Mouse (Mus musculus): ENCODE measurements around the gene Adam22. TPM values are rescaled to one million over a fixed set of nuclear protein-coding genes. Genes with fewer than 3 reads are reported as not detected.

The Adam22 gene
- polyA plus RNA-seq, 1 experiment = 98.1 TPM

DNA sequence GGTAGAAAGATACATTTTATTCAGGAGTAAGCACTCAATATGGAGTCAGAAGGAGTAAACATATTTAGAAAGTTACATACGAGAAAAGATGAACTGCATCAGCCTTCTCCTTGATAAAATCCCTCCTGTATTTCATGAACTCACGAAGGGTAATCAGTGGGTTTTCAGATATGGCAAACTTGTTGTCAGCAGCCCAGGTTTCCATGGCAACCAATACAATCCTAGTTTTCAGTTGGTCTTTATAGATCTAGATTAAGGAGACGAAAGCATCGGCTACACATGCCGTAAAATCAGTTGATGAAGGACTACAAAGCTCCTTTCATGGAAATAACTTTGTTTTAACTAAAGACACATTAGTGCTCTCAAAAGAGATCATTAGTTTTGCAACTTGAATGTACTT lies 222.5 kb downstream of the Adam22 start:
- Histone ChIP-seq H3K27me3 (ENCODE audit: control insufficient read depth, insufficient read depth, low read length) (no peaks in the 10 kb centered on the region), H3K27ac (ENCODE audit: insufficient read depth, low read length) (no peak overlapping the region), H3K4me3 (replicated peaks; ENCODE audit: insufficient read depth, low read depth, low read length) (no peak overlapping the region), H3K4me1 (ENCODE audit: control insufficient read depth, insufficient read depth, low read length) (no peaks in the 10 kb centered on the region)
- DNase-seq = no peak
- TF ChIP-seq POLR2A (IDR thresholded peaks at IDR 0.05; ENCODE audit: borderline replicate concordance, insufficient read depth, low read length) (no peak), CTCF (IDR thresholded peaks at IDR 0.05; ENCODE audit: borderline replicate concordance, insufficient read depth, low read depth, low read length) (no peak)
- WGBS = 60% methylated on average over 5 of the region's 5 CpGs

DNA sequence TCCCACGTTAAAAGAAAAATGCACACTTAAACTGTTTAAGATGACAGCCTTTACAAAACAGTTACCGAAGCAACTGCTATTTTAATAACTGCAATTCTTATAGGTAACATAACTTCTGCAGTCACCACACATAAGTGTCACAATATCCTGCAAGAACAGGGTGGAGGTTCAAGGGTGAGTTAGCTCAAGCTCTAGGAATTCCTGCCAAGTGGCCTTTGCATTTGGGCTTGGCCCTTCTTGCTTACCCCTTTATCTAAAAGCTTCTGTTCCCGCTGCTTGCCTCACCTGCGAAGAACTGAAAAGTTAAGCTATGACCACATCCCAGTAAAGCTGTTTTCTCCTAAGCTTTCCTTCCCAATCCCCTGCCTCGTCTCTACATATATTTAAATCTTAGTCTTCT lies 235.4 kb downstream of the Adam22 start:
- no peak overlapping the region; the same call in 1 of the 2 replicates for H3K27ac ChIP-seq (ENCODE audit: insufficient read depth, low read length)
- H3K4me1 ChIP-seq (ENCODE audit: control insufficient read depth, insufficient read depth, low read length) = peaks cover 5% of the 10 kb centered on the region
- H3K4me3 ChIP-seq (replicated peaks; ENCODE audit: insufficient read depth, low read depth, low read length) = no peak overlapping the region
- 88% methylated on average over 5 of the region's 5 CpGs for WGBS
- no peak for DNase-seq
- H3K27me3 ChIP-seq (ENCODE audit: control insufficient read depth, insufficient read depth, low read length) = no peaks in the 10 kb centered on the region
- no peak for TF ChIP-seq POLR2A (IDR thresholded peaks at IDR 0.05; ENCODE audit: borderline replicate concordance, insufficient read depth, low read length)
- no peak for TF ChIP-seq CTCF (IDR thresholded peaks at IDR 0.05; ENCODE audit: borderline replicate concordance, insufficient read depth, low read depth, low read length)

DNA sequence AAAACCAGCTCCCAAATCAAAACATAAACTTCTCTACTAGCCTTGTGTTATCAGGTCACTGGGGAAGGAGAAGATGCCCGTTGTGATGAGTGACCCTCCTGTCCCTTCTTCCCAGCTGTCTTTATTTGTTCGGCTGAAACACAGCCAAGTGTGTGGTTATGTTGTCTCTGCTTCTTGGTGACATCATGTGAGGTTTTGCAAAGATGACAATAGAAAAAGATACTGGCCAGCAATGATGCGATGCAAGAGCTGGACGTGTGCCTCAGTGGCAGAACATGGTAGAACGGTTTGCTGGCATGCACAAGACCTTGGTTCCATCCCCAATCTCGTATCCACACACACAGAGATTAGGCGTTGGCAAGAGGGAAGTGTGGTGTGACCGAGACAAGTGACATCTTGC lies 236.0 kb downstream of the Adam22 start:
- Histone ChIP-seq H3K4me1 (ENCODE audit: control insufficient read depth, insufficient read depth, low read length) (peaks cover 5% of the 10 kb centered on the region), H3K4me3 (replicated peaks; ENCODE audit: insufficient read depth, low read depth, low read length) (no peak overlapping the region), H3K27me3 (ENCODE audit: control insufficient read depth, insufficient read depth, low read length) (no peaks in the 10 kb centered on the region), H3K27ac (ENCODE audit: insufficient read depth, low read length) (no peak overlapping the region; the same call in none of the 2 replicates)
- 19% methylated on average over 8 of the region's 8 CpGs for WGBS
- TF ChIP-seq CTCF (IDR thresholded peaks at IDR 0.05; ENCODE audit: borderline replicate concordance, insufficient read depth, low read depth, low read length) (no peak), POLR2A (IDR thresholded peaks at IDR 0.05; ENCODE audit: borderline replicate concordance, insufficient read depth, low read length) (no peak)
- peak; percentile 36 to 45 for DNase-seq

DNA sequence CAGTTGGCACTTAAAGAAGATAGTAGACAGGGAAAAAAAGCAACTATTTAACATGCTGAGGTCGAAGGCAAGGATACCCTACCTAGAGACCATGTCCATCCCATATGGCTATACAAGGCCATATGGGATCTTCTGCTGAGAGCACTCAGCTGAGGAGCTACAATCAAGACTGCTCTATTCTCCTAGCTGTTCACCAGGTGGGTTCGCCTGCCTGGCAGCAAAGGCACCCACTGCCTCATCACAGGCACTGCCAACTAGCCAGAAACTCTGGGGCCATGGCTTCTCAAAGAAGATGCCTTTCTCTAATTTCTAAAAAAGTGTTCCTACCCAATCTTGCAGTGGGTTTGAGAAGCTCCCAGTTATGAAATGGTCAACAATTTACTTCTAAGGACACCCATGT lies 238.2 kb downstream of the Adam22 start:
- Histone ChIP-seq H3K27me3 (ENCODE audit: control insufficient read depth, insufficient read depth, low read length) (no peaks in the 10 kb centered on the region), H3K4me1 (ENCODE audit: control insufficient read depth, insufficient read depth, low read length) (peaks cover 5% of the 10 kb centered on the region), H3K27ac (ENCODE audit: insufficient read depth, low read length) (no peak overlapping the region), H3K4me3 (replicated peaks; ENCODE audit: insufficient read depth, low read depth, low read length) (no peak overlapping the region)
- no peak for TF ChIP-seq CTCF (IDR thresholded peaks at IDR 0.05; ENCODE audit: borderline replicate concordance, insufficient read depth, low read depth, low read length)
- TF ChIP-seq POLR2A (IDR thresholded peaks at IDR 0.05; ENCODE audit: borderline replicate concordance, insufficient read depth, low read length) = no peak
- DNase-seq = peak in 1 of 2 experiments; percentile 55
- WGBS = 21% methylated on average over 2 of the region's 2 CpGs

DNA sequence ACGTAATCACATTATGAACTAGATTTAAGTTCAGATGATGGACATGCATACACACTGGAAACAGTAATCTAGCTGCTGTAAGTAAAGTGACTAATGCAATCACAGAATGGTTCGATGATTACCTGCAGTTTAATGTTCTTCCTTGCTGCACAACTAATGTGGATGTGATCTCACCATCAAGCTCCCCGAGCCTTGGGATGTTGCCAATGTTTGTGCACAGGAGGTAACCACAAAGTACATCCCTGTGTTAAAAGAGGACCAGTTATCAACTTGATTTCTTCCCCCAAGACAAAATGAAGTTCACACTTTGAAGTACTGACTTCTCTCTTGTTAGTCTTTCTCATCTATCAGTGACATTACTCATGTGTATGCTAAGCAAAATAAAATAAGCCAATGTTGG lies 247.0 kb downstream of the Adam22 start:
- TF ChIP-seq POLR2A (IDR thresholded peaks at IDR 0.05; ENCODE audit: borderline replicate concordance, insufficient read depth, low read length) (no peak), CTCF (IDR thresholded peaks at IDR 0.05; ENCODE audit: borderline replicate concordance, insufficient read depth, low read depth, low read length) (no peak)
- no peaks in the 10 kb centered on the region for H3K27me3 ChIP-seq (ENCODE audit: control insufficient read depth, insufficient read depth, low read length)
- 40% methylated on average over 3 of the region's 3 CpGs for WGBS
- peak; percentile 45 to 68 for DNase-seq
- H3K4me3 ChIP-seq (replicated peaks; ENCODE audit: insufficient read depth, low read depth, low read length) = no peak overlapping the region
- peaks cover 8% of the 10 kb centered on the region; the same call in 1 of the 2 replicates for H3K4me1 ChIP-seq (ENCODE audit: control insufficient read depth, insufficient read depth, low read length)
- H3K27ac ChIP-seq (ENCODE audit: insufficient read depth, low read length) = no peak overlapping the region

DNA sequence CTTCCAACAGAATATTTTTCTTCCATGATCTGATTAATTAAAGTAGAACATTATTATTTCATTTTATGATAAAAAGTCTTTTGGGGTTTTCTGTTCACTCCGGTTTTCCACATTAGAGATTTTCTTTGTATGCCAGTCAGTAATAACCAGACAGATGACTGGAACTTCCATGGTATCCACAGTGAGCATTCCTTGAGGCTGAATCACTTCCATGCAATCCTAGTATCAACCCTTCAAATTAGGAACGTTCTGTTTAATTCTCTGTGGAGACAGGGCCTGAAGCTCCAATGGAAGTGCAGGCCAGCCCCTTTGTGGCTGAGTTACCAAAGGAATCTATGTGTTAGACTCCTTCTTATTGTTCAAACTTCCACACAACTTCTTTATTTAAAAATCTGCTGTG lies 247.9 kb downstream of the Adam22 start:
- WGBS = 65% methylated on average over 2 of the region's 2 CpGs
- peaks cover 8% of the 10 kb centered on the region; the same call in 1 of the 2 replicates for H3K4me1 ChIP-seq (ENCODE audit: control insufficient read depth, insufficient read depth, low read length)
- H3K27me3 ChIP-seq (ENCODE audit: control insufficient read depth, insufficient read depth, low read length) = no peaks in the 10 kb centered on the region
- TF ChIP-seq CTCF (IDR thresholded peaks at IDR 0.05; ENCODE audit: borderline replicate concordance, insufficient read depth, low read depth, low read length) (no peak), POLR2A (IDR thresholded peaks at IDR 0.05; ENCODE audit: borderline replicate concordance, insufficient read depth, low read length) (no peak)
- H3K4me3 ChIP-seq (replicated peaks; ENCODE audit: insufficient read depth, low read depth, low read length) = no peak overlapping the region
- no peak overlapping the region for H3K27ac ChIP-seq (ENCODE audit: insufficient read depth, low read length)
- DNase-seq = no peak

DNA sequence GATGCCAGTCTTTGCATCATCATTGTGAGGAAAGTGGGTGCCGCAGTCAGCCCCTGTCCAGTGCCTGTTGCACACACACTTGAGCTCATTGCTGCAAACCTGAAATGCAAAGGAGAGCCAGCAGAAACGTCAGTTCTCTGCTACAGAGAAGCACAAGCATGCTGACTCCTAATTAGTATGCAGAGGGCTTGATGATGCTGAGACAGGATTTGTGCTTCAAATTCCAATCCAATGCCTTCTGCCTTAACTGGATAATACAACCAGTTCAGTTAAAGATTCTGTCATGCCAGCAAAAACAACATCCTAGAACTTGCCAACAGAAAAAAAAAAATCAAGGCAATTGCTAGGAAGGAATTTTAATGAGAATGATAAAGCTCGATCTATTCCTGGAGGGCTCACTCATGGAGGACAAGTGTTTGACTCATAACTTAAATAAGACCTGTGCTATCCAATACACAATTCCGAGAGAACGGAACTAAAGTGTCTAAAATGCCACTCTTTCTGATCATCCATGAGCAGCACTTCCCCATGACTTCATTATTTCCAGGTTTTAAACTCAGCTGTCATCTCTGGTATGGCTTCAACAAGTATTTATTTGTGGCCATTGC lies 251.3 kb downstream of the Adam22 start:
- H3K4me1 ChIP-seq (ENCODE audit: control insufficient read depth, insufficient read depth, low read length) = peaks cover 15% of the 10 kb centered on the region; the same call in 1 of the 2 replicates
- no peak for TF ChIP-seq CTCF (IDR thresholded peaks at IDR 0.05; ENCODE audit: borderline replicate concordance, insufficient read depth, low read depth, low read length)
- TF ChIP-seq POLR2A (IDR thresholded peaks at IDR 0.05; ENCODE audit: borderline replicate concordance, insufficient read depth, low read length) = no peak
- no peak for DNase-seq
- WGBS = 53% methylated on average over 5 of the region's 5 CpGs
- H3K4me3 ChIP-seq (replicated peaks; ENCODE audit: insufficient read depth, low read depth, low read length) = no peak overlapping the region
- H3K27ac ChIP-seq (ENCODE audit: insufficient read depth, low read length) = no peak overlapping the region
- no peaks in the 10 kb centered on the region for H3K27me3 ChIP-seq (ENCODE audit: control insufficient read depth, insufficient read depth, low read length)

DNA sequence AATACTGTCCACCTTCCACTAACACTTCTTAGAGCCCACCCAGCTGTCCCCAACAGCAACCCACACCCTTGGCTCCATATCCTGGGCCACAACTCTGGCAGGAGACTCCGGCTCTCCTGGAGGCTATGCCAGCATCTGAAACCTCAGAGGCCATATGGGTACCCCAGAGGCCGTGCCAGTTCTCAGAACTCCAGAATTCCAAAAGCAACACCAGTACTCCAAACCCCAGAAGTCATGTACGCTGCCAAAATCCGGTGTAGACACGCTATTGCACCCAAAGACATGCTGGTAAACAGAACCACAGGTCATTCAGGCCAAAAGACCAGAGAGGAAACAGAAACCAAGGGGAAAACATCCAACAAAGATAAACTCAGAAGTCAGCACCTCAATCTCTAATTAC lies 255.7 kb downstream of the Adam22 start:
- Histone ChIP-seq H3K27ac (ENCODE audit: insufficient read depth, low read length) (peak overlapping the region; percentile 83), H3K4me1 (ENCODE audit: control insufficient read depth, insufficient read depth, low read length) (peaks cover 9% of the 10 kb centered on the region; the same call in 1 of the 2 replicates), H3K4me3 (replicated peaks; ENCODE audit: insufficient read depth, low read depth, low read length) (no peak overlapping the region), H3K27me3 (ENCODE audit: control insufficient read depth, insufficient read depth, low read length) (no peaks in the 10 kb centered on the region)
- no peak for TF ChIP-seq POLR2A (IDR thresholded peaks at IDR 0.05; ENCODE audit: borderline replicate concordance, insufficient read depth, low read length)
- no peak for TF ChIP-seq CTCF (IDR thresholded peaks at IDR 0.05; ENCODE audit: borderline replicate concordance, insufficient read depth, low read depth, low read length)
- DNase-seq = peak; percentile 84 to 93
- WGBS = 16% methylated on average over 5 of the region's 5 CpGs

All from cerebellum, adult 2 months (tissue).